Mouse (Mus musculus): ENCODE measurements around the gene Ccdc183. TPM values are rescaled to one million over a fixed set of nuclear protein-coding genes. Genes with fewer than 3 reads are reported as not detected.
A peak's percentile ranks its signal among the peaks of the same experiment; 100 is the strongest.

The Ccdc183 gene
- total RNA-seq, 1 experiment from 2014 or later = not detected

DNA sequence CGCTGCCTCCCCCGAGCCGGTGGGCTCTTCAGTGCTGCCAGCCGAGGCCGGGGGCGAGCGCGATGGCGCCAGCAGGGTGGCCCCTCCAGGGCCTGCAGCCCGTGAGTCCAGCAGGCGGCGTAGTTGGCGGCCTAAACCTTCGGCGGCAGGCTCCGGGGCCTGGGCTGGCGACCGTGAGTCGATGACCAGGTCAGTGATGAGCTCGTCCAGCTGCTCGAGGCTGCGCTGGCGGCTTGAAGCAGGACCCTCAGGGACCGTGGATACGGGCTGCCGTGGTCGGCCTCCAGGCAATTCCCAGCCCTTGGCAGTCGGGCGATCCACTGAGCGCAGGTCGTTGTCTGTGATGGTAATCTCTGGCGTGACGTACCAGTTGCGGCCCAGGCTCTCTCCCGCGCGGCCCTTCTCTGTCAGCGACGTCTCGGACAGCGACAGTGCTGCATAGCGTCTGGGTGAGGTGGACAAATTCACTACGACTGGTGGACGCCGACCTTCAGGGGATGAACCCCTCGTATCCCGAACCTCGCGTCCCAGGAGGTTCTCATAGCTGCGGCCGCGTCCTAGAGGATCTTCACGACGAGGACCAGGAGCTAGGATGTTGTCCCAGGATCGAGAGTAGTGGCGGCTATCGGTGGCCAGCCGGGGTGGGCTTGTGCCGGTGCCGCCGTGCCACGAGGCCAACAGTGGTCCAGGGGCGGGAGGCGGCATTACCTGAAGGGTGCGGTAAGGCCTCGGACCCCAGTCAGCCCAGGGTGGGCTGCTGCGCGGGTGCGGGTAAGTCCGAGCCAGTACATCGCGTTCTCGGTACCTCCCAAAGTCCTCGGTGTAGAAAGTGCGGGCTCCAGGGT is 39.3 kb downstream of the Ccdc183 start:
- DNase-seq = peak; percentile 50

DNA sequence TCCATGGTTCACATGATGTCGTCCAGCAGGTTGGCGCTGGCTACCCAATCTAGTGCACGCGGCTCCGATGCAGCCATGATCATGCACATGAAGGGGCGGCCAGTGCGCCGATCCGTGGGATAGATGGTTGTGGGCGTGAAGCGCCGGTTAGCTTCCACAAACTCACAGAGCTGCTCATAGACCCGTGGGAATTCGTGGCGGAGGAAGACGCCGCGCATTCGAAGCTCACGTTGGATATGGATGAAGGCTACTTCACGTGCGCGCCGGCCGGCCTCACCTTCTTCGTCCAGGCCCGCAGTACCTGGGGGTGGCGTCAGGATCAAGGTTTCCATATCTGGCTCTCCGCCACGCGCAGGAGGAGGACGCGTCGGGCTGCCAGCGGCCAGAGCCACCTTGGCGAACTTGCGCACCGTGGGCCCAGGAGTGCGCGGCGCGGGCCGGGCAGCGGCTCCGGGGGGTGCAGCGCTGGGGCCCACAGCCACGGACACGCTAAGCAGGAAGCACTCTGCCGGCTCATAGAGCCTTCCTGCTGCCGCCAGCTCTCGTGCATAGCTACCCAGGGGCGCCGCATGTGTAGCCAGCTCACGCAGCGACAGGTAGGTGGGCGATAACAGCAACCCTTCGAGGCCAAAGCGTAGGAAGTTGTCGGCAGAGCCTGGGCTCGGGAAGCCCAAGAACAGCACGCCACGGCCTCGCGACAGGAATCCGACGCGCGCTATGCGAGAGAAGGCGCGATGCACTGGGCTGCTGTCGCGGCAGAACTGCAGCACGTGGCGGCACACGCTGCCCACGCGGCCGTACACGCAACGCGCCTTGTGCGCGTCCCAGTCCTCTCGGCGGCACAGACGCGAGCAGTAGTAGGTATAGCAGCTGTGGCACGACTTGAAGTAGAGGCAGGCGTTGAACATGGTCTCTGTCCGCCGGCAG is 40.2 kb downstream of the Ccdc183 start:
- DNase-seq = peak; percentile 6

DNA sequence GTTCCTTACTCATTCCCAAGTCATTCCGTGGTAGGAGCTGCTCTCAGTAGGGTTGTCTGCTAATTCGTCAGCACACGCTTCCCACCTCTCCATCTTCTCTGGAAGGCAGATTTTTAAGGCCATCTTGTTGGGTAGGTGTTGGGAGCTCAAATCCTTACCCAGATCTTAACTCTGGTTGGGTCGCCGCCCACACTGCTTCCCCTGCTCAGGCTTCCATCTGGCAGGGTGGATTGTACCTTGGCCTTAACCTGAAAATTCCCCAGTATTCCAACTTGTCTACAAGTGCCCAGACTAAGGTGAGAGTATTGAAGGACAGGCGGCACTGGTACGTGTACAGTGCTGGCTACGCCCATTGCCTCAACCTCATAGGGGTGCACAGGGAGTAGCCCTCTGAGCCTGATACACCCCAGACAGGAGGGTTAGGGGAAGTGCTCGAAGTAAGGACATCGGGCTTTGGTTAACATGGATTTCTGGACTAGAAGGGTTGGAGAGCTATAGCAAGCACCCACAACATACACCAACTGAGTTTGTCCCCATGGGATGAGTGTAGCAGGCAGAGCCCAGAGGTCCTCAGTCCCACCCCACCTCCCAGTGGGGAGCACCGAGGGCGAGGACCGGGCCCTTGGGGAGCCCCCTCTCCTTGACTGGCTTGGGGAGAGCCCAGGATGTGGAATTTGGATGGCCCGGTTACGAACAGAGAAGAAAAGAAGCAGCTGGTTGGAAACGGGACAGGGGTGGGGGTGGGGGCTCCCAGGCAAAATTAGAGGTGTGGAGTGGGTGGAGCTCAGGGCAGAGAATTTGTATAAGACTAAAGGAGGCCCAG is 41.2 kb downstream of the Ccdc183 start:
- DNase-seq = no peak

DNA sequence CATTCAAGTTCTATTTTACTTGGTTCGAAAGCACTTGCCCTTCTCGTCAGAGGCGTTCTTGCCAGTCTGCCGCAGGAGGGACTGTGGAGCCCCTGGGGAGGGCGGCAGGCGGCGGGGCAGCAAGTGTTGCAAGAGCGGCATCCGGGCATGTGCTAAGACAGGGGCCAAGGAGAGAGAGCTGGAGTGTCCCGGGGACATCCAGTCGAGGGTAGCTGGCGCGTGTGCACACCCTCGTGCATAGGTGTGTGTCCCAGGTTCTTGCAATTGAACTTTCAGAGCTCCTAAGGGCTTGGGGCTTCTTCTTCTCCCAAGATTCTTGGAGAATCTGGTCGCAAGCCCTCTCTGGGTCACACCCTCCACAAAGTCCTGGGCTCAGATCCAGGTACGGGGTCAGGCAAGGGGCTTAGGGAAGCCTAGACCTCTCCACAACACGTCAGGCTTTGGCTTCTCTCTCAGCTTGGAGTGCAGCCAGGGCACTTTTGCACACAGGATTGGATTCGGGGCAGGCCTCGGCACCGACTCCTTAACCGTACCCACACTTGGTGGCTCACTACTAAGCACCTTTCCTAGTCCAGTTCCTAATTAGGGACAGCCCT is 41.9 kb downstream of the Ccdc183 start:
- peak; percentile 78 for DNase-seq

DNA sequence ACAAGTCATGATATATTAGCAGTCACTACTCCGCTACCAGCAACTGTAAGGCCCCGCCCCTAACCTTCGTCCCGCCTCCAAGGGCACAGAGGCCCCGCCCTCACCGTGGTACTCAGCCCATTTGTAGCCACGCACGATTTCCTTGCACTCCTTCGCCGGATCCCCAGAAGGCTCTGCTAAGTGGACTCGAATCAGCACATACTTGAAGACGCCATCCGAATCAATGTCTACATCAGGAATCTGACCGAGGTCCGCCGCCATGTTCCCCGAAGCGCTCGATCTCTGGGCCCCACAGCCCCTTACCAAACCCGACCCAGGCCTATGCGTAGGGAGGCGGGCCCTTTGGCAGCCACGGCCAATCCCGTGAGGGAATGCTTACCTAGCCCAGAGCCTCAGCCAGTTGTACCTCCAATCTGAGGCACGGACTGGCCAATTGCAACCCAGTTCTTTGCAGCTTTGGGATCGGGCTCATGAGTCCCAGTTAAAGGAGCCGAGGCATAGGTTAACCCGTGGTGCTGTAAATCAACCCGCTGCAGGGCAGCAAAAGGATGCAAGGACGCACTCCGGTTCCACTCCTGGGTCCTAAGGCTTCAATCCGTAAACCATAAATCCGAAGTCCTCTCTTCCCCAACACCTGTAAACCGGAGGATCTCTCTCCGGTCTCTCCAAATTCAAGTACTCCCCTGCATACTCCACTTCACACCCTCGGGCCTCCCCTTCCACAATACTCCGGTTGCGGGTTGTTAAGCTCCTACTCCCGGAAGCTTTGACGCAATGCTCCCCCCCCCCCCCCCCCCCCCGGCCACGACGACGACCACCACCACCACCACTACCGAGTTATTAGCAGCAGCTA is 42.7 kb downstream of the Ccdc183 start, which contains the start of the genes Mamdc4 and Phpt1:
Mamdc4 (minus strand) TSS at position 267 of the 853 bp plus-strand sequence.
Phpt1 (minus strand) TSS at position 646 of the 853 bp plus-strand sequence.
- peak; percentile 97 for DNase-seq

- DNase-seq = peak; percentile 44
These were observed 43.3 kb downstream of the Ccdc183 start for GRCm38 (mm10) chr2:25574136-25574535.

- DNase-seq = no peak
These were observed 44.4 kb downstream of the Ccdc183 start for GRCm38 (mm10) chr2:25573068-25573467.

GRCm38 (mm10) chr2:25571221-25571620 is 46.3 kb downstream of the Ccdc183 start:
- no peak for DNase-seq

DNA sequence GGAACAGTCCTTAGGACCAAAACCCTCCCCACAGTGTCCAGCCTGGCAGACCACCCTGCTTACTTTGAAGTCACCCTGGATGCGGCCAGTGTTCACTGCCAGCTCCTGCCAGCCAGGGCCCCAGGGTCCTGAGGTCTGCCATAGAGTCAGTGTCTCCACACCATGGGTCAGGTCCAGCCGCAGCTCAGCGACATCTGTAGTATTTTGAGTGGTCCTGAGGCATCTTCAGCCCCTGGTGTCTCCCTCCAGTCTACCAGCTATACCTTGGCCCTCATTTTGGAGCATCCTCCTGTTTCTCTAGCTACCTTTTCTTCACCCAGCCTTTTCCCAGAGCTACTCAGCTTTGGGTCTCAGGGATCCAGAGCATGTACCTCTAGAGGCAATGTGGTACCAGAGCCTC is 48.2 kb downstream of the Ccdc183 start:
- no peak for DNase-seq

DNA sequence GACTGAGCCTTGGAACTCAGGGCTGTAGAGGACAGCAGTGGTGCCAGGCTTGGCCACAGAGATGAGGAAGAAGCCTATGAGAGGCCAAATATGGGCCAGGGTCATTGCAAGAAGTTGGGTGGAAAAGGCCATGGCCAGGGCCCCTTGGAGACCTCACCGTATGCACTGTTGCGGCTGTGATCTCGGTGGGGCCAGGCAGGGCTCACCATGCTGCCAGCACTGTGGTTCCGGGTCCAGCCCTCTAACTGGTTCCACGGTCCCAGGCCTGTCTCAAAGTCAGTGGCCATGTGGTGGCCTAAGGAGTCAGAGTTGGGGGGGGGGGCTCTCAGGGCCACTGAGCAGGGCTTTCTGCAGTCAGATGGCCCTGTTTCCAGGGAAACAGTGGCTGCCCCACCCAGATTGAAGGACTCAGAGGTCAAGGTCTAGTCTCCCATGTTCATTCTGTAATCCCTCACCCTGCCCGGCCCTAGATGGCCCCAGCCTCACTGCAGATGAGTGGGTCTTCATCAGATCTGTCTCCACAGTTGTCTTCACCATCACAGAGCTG is 48.9 kb downstream of the Ccdc183 start:
- peak; percentile 42 for DNase-seq

DNA sequence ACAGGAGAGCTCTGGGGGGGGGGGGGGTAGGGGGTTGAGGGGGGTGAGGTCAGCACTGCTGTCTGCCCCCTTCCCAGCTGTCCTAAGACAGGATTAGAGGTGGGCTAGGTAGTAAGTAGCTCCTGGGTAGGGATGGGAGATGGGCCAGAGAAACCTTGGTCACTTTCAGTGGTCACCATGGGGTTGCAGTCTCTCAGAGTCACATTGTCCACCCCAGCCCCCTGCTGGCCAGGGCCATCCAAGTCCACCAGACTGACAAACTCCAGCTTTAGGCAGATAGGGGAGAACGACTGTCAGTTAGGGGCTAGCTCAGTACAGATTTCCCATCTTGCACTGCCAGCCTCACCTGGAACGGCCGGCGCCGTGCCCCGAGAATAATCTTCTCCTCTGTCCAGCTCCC is 50.9 kb downstream of the Ccdc183 start:
- peak; percentile 14 for DNase-seq

GRCm38 (mm10) chr2:25565741-25566140 is 51.7 kb downstream of the Ccdc183 start:
- DNase-seq = no peak

DNA sequence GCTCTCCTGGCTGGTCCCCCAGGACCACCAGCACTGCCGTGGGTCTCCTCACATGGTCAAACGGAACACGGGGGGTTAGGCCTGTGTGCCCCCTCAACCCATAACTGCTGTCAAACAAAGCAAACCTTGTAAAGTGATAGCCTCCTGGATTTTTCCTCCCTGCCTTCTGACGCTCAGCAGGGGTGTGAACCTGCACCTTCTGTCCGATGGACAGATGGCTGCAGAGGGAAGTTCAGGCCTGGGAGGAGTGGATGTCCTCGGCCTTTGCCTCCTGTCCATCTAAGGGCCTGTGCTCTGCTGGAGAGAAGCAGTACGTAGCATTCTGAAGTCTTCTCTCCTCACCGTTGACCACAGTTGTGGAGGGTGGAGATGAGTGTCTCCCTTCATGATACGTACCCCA is 55.5 kb downstream of the Ccdc183 start:
- no peak for DNase-seq

GRCm38 (mm10) chr2:25560551-25560950 is 56.9 kb downstream of the Ccdc183 start:
- no peak for DNase-seq

DNA sequence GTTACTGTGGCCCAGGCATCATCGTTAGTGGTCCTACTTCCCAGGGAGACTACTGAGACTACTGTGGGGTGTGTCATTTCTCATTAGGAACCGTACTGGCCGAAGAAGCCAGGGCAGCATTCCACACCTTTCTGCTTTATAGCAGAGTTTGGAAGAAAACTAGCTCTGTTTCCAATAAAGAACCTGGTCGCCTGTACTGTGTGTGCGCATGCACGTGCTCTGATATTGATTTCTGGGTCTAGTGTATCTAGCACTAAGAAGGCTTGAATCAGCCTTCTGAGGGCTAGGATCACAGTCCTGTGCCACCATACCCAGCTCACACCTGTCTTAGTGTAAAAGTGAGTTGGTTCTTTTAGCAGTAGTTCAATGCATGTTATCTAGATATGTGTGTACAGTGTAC is 58.7 kb downstream of the Ccdc183 start:
- no peak for DNase-seq

Other genes with a start within 250 kb of the Ccdc183 start
- 3.4 and 3.5 TPM in 2 replicates for gene Sapcd2, start 245.4 kb downstream of the Ccdc183 start, total RNA-seq (2021)
- 7.6 and 9.5 TPM in 2 replicates for gene Entpd2, start 221.8 kb downstream of the Ccdc183 start, total RNA-seq (2021)
- 77.2 and 90.9 TPM in 2 replicates for gene Npdc1, start 218.3 kb downstream of the Ccdc183 start, total RNA-seq (2021)
- gene Fut7, start 194.4 kb downstream of the Ccdc183 start, total RNA-seq (2021) = 4.7 TPM in 1 of 2 replicates, not detected in the other
- 29.3 and 30.1 TPM in 2 replicates for gene Abca2, start 189.0 kb downstream of the Ccdc183 start, total RNA-seq (2021)
- gene Clic3, start 160.8 kb downstream of the Ccdc183 start, total RNA-seq (2021) = 0.74 and 1.0 TPM in 2 replicates
- 36.2 and 42.6 TPM in 2 replicates for gene Paxx, start 156.6 kb downstream of the Ccdc183 start, total RNA-seq (2021)
- gene Ptgds, start 147.6 kb downstream of the Ccdc183 start, total RNA-seq (2021) = 8.7 and 9.9 TPM in 2 replicates
- gene Lcn12, start 123.8 kb downstream of the Ccdc183 start, total RNA-seq (2021) = not detected in 2 replicates
- 79.3 and 81.4 TPM in 2 replicates for gene Fbxw5, start 116.9 kb downstream of the Ccdc183 start, total RNA-seq (2021)
- 4.4 and 36.5 TPM in 2 replicates for gene C8g, start 116.0 kb downstream of the Ccdc183 start, total RNA-seq (2021)
- 21.8 and 24.4 TPM in 2 replicates for gene Traf2, start 70.7 kb downstream of the Ccdc183 start, total RNA-seq (2021)
- gene Edf1, start 59.8 kb downstream of the Ccdc183 start, total RNA-seq (2021) = 312 and 335 TPM in 2 replicates
- 4.7 and 5.0 TPM in 2 replicates for gene Mamdc4, start 42.8 kb downstream of the Ccdc183 start, total RNA-seq (2021)
- gene Phpt1, start 42.5 kb downstream of the Ccdc183 start, total RNA-seq (2021) = 56.6 and 58.1 TPM in 2 replicates
- gene Ajm1, start 35.9 kb downstream of the Ccdc183 start, total RNA-seq (2021) = 2.1 and 3.0 TPM in 2 replicates
- 72.7 and 87.8 TPM in 2 replicates for gene Rabl6, start 9.2 kb downstream of the Ccdc183 start, total RNA-seq (2021)
- 30.5 and 33.1 TPM in 2 replicates for gene Tmem141, start 4.3 kb upstream of the Ccdc183 start, total RNA-seq (2021)
- 7.0 and 9.7 TPM in 2 replicates for gene Fcna, start 10.4 kb upstream of the Ccdc183 start, total RNA-seq (2021)
- not detected in 2 replicates for gene Lcn8, start 35.4 kb upstream of the Ccdc183 start, total RNA-seq (2021)
- gene Lcn5, start 40.3 kb upstream of the Ccdc183 start, total RNA-seq (2021) = not detected in 2 replicates
- not detected in 2 replicates for gene Lcn6, start 59.1 kb upstream of the Ccdc183 start, total RNA-seq (2021)
- not detected in 2 replicates for gene Lcn10, start 65.0 kb upstream of the Ccdc183 start, total RNA-seq (2021)
- gene Obp2a, start 82.4 kb upstream of the Ccdc183 start, total RNA-seq (2021) = 4.7 and 4.8 TPM in 2 replicates
- gene Bmyc, start 89.1 kb upstream of the Ccdc183 start, total RNA-seq (2021) = 40.2 and 49.1 TPM in 2 replicates
- gene Obp2b, start 119.3 kb upstream of the Ccdc183 start, total RNA-seq (2021) = not detected in 2 replicates
- gene Lcn3, start 147.9 kb upstream of the Ccdc183 start, total RNA-seq (2021) = not detected in 2 replicates
- not detected in 2 replicates for gene Lcn11, start 159.3 kb upstream of the Ccdc183 start, total RNA-seq (2021)
- not detected in 2 replicates for gene Gm13539, start 164.6 kb upstream of the Ccdc183 start, total RNA-seq (2021)
- not detected in 2 replicates for gene Glt6d1, start 198.2 kb upstream of the Ccdc183 start, total RNA-seq (2021)
- gene Lcn9, start 205.5 kb upstream of the Ccdc183 start, total RNA-seq (2021) = not detected in 2 replicates
- not detected in 2 replicates for gene Sohlh1, start 229.6 kb upstream of the Ccdc183 start, total RNA-seq (2021)
- gene Kcnt1, start 246.1 kb upstream of the Ccdc183 start, total RNA-seq (2021) = 4.9 and 6.4 TPM in 2 replicates